Mouse (Mus musculus): ENCODE measurements around the gene Tenm2.

Tenm2 gene

GRCm38 (mm10) chr11:36902302-36902701 lies 333.5 kb downstream of the Tenm2 start:
- no peak for DNase-seq (ENCODE audit: low spot score)

GRCm38 (mm10) chr11:36893061-36893460 lies 342.7 kb downstream of the Tenm2 start:
- DNase-seq (ENCODE audit: low spot score): no peak

- DNase-seq (ENCODE audit: low spot score): no peak
Measured at GRCm38 (mm10) chr11:36891106-36891505, 344.7 kb downstream of the Tenm2 start.

- no peak for DNase-seq (ENCODE audit: low spot score)
Measured at GRCm38 (mm10) chr11:36887490-36887889, 348.3 kb downstream of the Tenm2 start.

GRCm38 (mm10) chr11:36886147-36886546 lies 349.6 kb downstream of the Tenm2 start:
- no peak for DNase-seq (ENCODE audit: low spot score)

- DNase-seq (ENCODE audit: low spot score): no peak
Measured at GRCm38 (mm10) chr11:36872961-36873360, 362.8 kb downstream of the Tenm2 start.

- no peak for DNase-seq (ENCODE audit: low spot score)
Measured at GRCm38 (mm10) chr11:36870548-36870947, 365.2 kb downstream of the Tenm2 start.

GRCm38 (mm10) chr11:36851690-36852089 lies 384.1 kb downstream of the Tenm2 start:
- no peak for DNase-seq (ENCODE audit: low spot score)

GRCm38 (mm10) chr11:36847451-36847850 lies 388.3 kb downstream of the Tenm2 start:
- DNase-seq (ENCODE audit: low spot score): no peak

- no peak for DNase-seq (ENCODE audit: low spot score)
Measured at GRCm38 (mm10) chr11:36832855-36833254, 402.9 kb downstream of the Tenm2 start.

GRCm38 (mm10) chr11:36831511-36831910 lies 404.3 kb downstream of the Tenm2 start:
- no peak for DNase-seq (ENCODE audit: low spot score)

GRCm38 (mm10) chr11:36824666-36825065 lies 411.1 kb downstream of the Tenm2 start:
- no peak for DNase-seq (ENCODE audit: low spot score)

- no peak for DNase-seq (ENCODE audit: low spot score)
Measured at GRCm38 (mm10) chr11:36804615-36805014, 431.1 kb downstream of the Tenm2 start.

- no peak for DNase-seq (ENCODE audit: low spot score)
Measured at GRCm38 (mm10) chr11:36802208-36802631, 433.5 kb downstream of the Tenm2 start.

- DNase-seq (ENCODE audit: low spot score): no peak
Measured at GRCm38 (mm10) chr11:36801683-36802082, 434.1 kb downstream of the Tenm2 start.

GRCm38 (mm10) chr11:36799409-36799808 lies 436.4 kb downstream of the Tenm2 start:
- no peak for DNase-seq (ENCODE audit: low spot score)

GRCm38 (mm10) chr11:36758009-36758408 lies 477.8 kb downstream of the Tenm2 start:
- no peak for DNase-seq (ENCODE audit: low spot score)

GRCm38 (mm10) chr11:36746286-36746685 lies 489.5 kb downstream of the Tenm2 start:
- no peak for DNase-seq (ENCODE audit: low spot score)

GRCm38 (mm10) chr11:36727800-36728199 lies 508.0 kb downstream of the Tenm2 start:
- DNase-seq (ENCODE audit: low spot score): no peak

- DNase-seq (ENCODE audit: low spot score): no peak
Measured at GRCm38 (mm10) chr11:36702881-36703280, 532.9 kb downstream of the Tenm2 start.

GRCm38 (mm10) chr11:36700951-36701350 lies 534.8 kb downstream of the Tenm2 start:
- DNase-seq (ENCODE audit: low spot score): no peak

GRCm38 (mm10) chr11:36700131-36700530 lies 535.6 kb downstream of the Tenm2 start:
- DNase-seq (ENCODE audit: low spot score): no peak

- no peak for DNase-seq (ENCODE audit: low spot score)
Measured at GRCm38 (mm10) chr11:36698268-36698667, 537.5 kb downstream of the Tenm2 start.

GRCm38 (mm10) chr11:36697816-36698215 lies 537.9 kb downstream of the Tenm2 start:
- no peak for DNase-seq (ENCODE audit: low spot score)
